Mouse (Mus musculus) intestine, embryonic 14.5 days (tissue): ENCODE results near the gene Col15a1. TPM values are rescaled to one million over a fixed set of nuclear protein-coding genes. Genes with fewer than 3 reads are reported as not detected.

Source experiments
- polyA plus RNA-seq: library from polyadenylated mRNA; unstranded; fragments of >200 nt; fragmentation: Nextera tagmentation; extraction: Ambion mirVana; gene quantifications from 2 replicates; pipeline ENCODE4 v1.2.1, GENCODE M21; 2014

Gene Col15a1
- polyA plus RNA-seq, 1 experiment from 2014 or later, result 15.5 TPM

Other genes starting within 250 kb of the Col15a1 start
- gene Gabbr2, start 216.3 kb upstream of the Col15a1 start, polyA plus RNA-seq, result 0.16 and 0.31 TPM in 2 replicates
- gene Anks6, start 150.7 kb upstream of the Col15a1 start, polyA plus RNA-seq, result 4.2 TPM in 2 replicates
- 13.4 and 16.6 TPM in 2 replicates for gene Galnt12, start 116.3 kb upstream of the Col15a1 start, polyA plus RNA-seq
- 46.0 and 50.9 TPM in 2 replicates for gene Tgfbr1, start 145.1 kb downstream of the Col15a1 start, polyA plus RNA-seq